Mouse (Mus musculus) lung, adult 2 months (tissue): ENCODE data around the gene Tecr.

Experiments
- CTCF ChIP-seq: fragments of 200-500 bp; IDR thresholded peaks from 2 replicates; pipeline ENCODE4 v1.5.1; 2011; ENCODE audit warnings: mild to moderate bottlenecking, low read length, control low read depth; ENCODE audit not compliant: insufficient read depth
- POLR2A ChIP-seq: fragments of 200-500 bp; IDR thresholded peaks from 2 replicates; pipeline ENCODE4 v1.6.1; 2011; ENCODE audit warnings: low read depth, mild to moderate bottlenecking, control low read depth, low read length, borderline replicate concordance; ENCODE audit errors: extremely low read depth

DNA sequence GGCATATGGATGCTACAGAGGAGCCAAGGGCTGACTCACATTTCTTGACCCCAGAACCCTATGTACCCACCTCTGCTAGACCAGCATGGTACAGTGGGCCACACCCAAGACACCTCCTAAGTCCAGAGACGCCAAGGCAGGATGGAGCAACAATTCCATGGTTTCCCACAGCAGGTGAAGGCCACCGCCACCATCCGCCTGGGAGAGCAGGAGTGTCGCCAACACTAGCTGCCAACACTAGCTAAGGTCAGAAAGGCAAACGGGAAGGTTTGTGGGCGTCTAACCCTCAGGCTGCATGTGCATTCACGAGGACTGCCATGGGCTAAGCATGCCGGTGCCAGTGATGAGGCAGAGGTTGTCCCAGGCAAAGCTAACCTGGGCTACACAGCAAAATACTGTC, 25.5 kb downstream of the Tecr start:
- no peak for TF ChIP-seq POLR2A
- no peak for TF ChIP-seq CTCF
